Mouse (Mus musculus): ENCODE data around the gene Triobp. TPM values are rescaled to one million over a fixed set of nuclear protein-coding genes. Genes with fewer than 3 reads are reported as not detected.

Triobp gene
- polyA plus RNA-seq (2012; ENCODE audit: low replicate concordance), result 91.0 and 129 TPM in 2 replicates

DNA sequence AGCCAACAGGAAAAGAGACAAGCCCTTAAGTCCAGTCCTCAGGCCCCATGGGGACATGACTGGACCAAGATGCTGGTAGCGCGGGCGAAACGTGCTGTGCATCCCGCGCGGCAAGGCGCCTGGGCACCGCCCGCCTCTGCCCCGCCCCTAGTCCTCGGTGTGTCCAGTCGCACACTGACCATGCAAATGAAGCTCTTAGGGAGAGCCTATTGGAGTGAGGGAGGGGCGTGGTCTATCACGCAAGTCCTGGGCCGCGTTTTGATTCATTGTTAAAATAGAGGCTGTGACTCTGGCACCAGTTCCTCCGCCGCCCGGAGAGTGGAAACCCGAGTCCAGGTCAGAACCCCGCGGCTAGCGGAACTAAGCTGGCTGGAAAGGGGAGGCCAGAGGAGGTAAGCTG lies at the start of gene Triobp:
Gene Triobp (plus strand): TSS at position 68 of the 400 bp plus-strand sequence.

DNA sequence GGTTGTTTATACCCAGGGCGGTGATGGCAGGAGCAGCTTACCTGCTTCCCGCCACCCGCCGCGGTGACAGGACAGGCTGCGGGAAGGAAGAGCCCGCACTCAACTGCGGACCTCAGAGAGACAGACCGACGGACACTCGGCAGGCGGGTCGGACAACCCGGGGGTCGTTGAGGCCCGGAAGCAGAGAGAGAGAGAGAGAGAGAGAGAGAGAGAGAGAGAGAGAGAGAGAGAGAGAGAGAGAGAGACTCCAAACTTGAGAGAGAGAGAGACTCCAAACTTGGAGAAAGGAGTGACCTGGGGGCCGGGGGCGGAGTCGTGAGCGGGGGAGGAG lies 48.1 kb upstream of the Triobp start, which contains the start of gene Gm49510:
Gene Gm49510 (plus strand): TSS at position 259 of the 331 bp plus-strand sequence.

DNA sequence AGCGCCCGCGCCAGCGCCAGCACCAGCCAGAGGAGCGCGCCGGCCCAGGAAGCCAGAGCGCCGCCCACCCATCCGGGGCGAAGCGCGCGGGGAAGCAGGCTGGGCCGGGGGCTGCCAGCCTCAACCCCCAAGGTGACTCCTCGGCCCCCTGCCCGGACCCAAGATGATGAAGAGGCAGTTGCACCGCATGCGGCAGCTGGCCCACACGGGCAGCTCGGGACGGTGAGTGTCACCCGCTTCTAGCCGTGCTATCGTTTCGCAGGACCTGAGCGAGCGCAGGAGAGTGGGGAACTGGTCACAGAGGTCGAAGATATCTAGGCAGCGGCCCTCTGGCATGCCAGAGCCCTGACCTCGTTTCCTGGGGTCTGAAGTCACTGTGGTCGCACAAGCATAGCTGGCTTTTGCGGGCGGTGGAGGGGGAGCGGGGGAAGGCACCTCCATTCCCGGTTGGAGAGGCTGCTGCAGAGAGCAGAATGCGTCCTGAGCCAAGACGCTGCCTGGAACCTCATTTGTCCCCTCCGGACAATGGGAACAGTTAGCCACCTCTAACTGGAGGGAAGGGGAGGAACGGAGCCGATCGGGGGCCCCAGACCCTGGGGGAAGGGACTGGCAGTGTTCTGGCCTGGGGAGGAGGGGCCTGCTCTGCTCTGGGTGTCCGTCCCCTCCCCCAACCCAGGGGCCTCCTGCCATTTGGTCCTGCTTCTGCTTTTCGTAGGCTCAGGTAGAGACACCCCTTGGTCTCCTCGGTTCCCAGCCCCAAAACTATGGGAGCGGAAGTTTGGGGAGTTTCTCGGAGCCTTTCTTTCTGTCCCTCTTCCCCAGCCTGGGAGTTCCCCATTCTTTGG lies 47.6 kb upstream of the Triobp start, which contains the start of gene Sh3bp1:
Gene Sh3bp1 (plus strand): TSS at position 29 of the 845 bp plus-strand sequence.

DNA sequence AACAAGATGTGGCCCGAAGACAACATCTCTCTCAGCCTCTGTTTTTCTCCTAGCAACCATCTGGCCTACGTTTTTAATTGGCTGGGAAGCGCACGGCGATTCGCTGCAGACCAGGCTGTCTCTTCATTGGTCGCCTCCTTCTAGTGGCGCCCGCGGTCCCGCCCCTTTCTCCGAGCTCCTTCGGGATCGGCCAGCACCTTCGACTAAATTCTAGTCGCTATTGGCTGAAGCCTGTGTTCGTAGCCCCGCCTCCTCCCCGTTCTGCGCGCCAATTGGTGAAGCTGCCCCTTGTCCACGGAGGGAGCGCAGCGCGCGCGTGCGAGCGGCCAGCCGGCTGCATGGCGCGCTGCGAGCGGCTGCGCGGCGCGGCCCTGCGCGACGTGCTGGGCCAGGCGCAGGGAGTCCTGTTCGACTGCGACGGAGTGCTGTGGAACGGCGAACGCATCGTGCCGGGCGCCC lies 33.9 kb upstream of the Triobp start, which contains the start of gene Pdxp:
Gene Pdxp (plus strand): TSS at position 288 of the 459 bp plus-strand sequence.

DNA sequence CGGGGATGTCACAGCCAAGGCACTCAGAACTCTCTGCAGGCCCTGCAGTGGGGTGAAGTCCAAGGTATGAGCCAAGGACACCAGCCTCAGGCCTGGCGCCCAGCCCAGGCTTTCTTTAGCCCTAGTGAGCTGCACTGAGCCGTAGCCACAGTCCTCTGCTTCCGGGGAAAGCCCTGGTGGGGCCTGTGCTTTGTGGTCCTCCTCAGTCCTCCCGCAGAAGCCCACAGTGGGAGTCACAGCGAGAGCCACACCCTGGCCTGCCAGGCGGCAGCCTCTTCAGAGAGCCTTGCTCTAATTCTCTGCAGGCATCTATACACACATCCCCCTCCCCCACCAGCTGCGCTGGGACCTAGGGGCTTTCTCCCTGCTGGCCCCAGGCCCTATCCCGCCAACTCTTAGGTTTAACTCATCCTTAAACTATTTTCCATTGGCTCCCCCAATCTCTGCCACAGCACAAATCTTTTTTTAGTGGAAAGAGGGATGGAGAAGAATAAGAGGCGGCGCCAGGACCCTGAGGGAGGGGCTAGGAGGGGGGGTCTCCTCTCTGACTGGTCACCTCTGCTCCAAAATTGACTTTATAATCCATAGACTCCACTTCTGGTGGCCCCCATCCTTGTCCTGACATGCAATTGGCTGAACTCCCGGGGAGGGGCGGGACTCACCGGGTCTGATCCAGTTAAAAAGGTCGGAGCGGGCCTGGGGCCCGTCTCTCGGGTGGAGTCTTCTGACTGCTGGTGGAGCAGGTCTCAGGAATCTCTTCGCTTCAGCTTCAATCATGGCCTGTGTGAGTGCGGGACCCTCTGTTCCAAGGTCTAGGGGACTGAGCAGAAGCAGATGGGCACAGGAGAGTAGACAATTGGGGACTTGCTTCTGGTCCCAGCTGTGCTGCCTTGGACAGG lies 21.3 kb upstream of the Triobp start, which contains the start of gene Lgals1:
Gene Lgals1 (plus strand): TSS at position 705 of the 899 bp plus-strand sequence.

DNA sequence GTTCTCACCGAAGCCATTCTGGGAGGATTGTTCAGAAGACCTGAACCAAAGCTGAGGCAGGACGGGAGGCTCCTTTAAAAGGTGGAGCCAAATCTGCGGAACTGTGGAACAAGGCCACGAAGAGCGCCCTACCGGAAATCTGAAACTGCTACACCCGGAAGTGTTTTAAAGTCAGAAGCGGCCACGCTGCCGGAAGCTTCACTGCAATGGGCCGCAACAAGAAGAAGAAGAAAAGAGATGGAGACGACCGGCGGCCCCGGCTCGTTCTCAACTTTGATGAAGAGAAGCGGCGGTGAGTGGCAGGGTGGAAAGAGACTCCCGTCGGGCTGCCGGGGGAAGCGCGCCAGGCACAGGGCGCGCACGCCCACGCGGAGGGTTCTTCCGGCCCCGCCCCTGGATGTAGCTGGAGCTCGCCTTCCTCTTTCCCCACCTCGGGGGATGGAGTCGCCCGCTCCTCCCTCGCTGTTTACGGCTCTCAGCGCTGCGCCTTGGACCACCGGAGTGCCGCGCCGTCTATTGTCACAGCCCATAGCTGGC lies 12.7 kb upstream of the Triobp start, which contains the start of gene Nol12:
Gene Nol12 (plus strand): TSS at position 150 of the 537 bp plus-strand sequence.

DNA sequence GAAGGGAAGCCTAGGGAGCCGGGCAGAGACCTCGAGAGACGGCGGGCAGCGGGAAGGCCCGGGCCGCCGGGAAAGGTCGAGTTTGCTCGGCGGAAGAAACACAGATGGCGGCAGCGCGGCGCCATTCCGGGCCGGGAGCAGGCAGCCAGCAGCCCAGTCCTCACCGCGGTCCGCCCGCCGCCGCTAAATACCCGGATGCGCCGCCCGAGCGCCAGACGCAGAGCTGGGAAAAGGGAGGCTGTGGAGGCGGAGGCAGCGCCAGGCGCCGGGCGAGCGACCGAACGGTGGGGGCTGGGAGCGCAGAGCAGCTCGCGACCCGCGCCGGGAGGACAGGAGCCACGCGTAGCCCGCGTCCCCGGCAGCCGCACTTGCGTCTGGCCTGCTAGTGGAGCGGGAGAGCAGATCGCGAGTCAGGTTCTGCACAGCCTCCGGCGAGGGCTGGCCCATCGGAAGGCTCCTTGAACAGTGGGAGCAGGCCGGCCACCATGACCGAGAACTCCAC lies 80.8 kb downstream of the Triobp start, which contains the start of gene H1f0:
Gene H1f0 (plus strand): TSS at position 214 of the 502 bp plus-strand sequence.

DNA sequence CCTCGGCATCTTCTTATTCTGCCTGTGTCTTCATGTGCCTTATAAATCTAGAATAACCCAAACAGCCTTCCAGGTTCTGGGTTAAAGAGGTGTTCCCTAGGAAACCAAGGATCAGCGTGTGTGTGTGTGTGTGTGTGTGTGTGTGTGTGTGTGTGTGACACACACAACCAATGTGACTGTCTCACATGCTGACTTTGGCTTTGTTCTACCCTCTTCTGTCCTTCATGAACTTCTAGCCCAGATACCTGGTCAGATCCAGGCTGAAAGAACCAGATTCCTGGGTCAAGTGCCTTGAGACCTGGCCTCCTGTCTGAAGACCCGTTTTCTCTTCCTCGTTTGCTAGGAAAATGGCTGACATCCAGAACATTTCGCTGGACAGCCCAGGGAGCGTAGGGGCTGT lies 94.1 kb downstream of the Triobp start, which contains the start of gene Galr3:
Gene Galr3 (plus strand): TSS at position 301 of the 400 bp plus-strand sequence.

Other genes with a start within 250 kb of the Triobp start
- 0.48 TPM in 1 of 2 replicates, not detected in the other for gene Elfn2, start 229.0 kb upstream of the Triobp start, polyA plus RNA-seq (2012; ENCODE audit: low replicate concordance)
- gene Mfng, start 174.2 kb upstream of the Triobp start, polyA plus RNA-seq (2012; ENCODE audit: low replicate concordance), result 20.2 and 32.5 TPM in 2 replicates
- 0.91 and 3.5 TPM in 2 replicates for gene Card10, start 144.7 kb upstream of the Triobp start, polyA plus RNA-seq (2012; ENCODE audit: low replicate concordance)
- 1.2 and 3.8 TPM in 2 replicates for gene Cdc42ep1, start 105.1 kb upstream of the Triobp start, polyA plus RNA-seq (2012; ENCODE audit: low replicate concordance)
- gene Lgals2, start 92.2 kb upstream of the Triobp start, polyA plus RNA-seq (2012; ENCODE audit: low replicate concordance), result not detected in 2 replicates
- 196 and 266 TPM in 2 replicates for gene Gga1, start 70.5 kb upstream of the Triobp start, polyA plus RNA-seq (2012; ENCODE audit: low replicate concordance)
- 2.8 and 3.6 TPM in 2 replicates for gene Gm49510, start 48.1 kb upstream of the Triobp start, polyA plus RNA-seq (2012; ENCODE audit: low replicate concordance)
- 524 and 1,002 TPM in 2 replicates for gene Sh3bp1, start 48.0 kb upstream of the Triobp start, polyA plus RNA-seq (2012; ENCODE audit: low replicate concordance)
- gene Pdxp, start 33.8 kb upstream of the Triobp start, polyA plus RNA-seq (2012; ENCODE audit: low replicate concordance), result 8.9 and 14.7 TPM in 2 replicates
- 15.8 and 51.1 TPM in 2 replicates for gene Lgals1, start 21.0 kb upstream of the Triobp start, polyA plus RNA-seq (2012; ENCODE audit: low replicate concordance)
- gene Nol12, start 12.8 kb upstream of the Triobp start, polyA plus RNA-seq (2012; ENCODE audit: low replicate concordance), result 17.2 and 18.8 TPM in 2 replicates
- gene H1f0, start 80.7 kb downstream of the Triobp start, polyA plus RNA-seq (2012; ENCODE audit: low replicate concordance), result 32.8 and 70.9 TPM in 2 replicates
- gene Galr3, start 94.2 kb downstream of the Triobp start, polyA plus RNA-seq (2012; ENCODE audit: low replicate concordance), result 0.38 and 1.2 TPM in 2 replicates
- 41.1 and 171 TPM in 2 replicates for gene Ankrd54, start 115.2 kb downstream of the Triobp start, polyA plus RNA-seq (2012; ENCODE audit: low replicate concordance)
- gene Eif3l, start 127.5 kb downstream of the Triobp start, polyA plus RNA-seq (2012; ENCODE audit: low replicate concordance), result 8.7 and 44.6 TPM in 2 replicates
- 15.6 and 50.5 TPM in 2 replicates for gene Micall1, start 161.2 kb downstream of the Triobp start, polyA plus RNA-seq (2012; ENCODE audit: low replicate concordance)
- 65.9 and 87.9 TPM in 2 replicates for gene Polr2f, start 193.3 kb downstream of the Triobp start, polyA plus RNA-seq (2012; ENCODE audit: low replicate concordance)
- gene 1700088E04Rik, start 193.5 kb downstream of the Triobp start, polyA plus RNA-seq (2012; ENCODE audit: low replicate concordance), result 1.7 TPM in 1 of 2 replicates, not detected in the other
- gene Sox10, start 217.5 kb downstream of the Triobp start, polyA plus RNA-seq (2012; ENCODE audit: low replicate concordance), result 0.42 TPM in 1 of 2 replicates, not detected in the other